Comparison of ENCODE assay signal across 8 mouse cellular contexts in the genomic region with DNA sequence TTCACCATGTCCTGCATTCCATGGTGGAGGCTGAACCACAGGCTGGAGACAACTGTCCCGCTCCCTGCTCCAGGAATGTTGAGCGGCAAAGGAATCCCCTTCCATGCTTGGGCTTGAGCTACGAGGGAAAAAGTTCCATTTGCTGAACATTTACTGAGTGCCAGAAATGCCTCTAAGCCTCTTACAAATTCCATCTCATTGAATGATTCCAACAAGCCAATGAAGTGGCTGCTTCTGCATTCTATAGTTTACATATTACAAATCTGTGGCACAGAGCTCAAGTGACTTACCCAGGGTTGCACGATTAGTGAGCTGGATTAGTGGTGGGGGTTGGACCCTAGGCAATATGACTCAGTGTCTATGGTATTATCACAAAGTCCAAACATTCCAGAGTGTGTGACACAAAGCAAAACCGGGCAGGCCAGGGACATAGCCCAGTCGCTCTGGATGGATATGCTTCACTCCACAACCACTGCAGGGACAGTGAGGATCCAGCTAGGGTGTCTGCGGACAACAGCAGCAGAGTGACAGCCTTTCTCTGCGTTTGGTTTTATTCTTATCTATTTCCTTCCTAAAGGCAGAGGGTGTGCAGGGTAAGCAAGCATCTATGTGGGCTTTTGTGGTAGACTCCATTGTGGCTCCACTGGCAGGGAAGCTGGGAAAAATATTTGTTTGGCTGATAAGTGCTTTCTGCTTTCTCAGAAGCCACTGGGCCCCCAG. TPM values are rescaled to one million over a fixed set of nuclear protein-coding genes. Genes with fewer than 3 reads are reported as not detected.
DNase-seq lines count a peak whose midpoint lies in the region; ATAC-seq and TF ChIP-seq lines count a peak whose summit lies in the region.

No protein-coding gene starts in this region.

- DNase-seq in kidney, adult 11 months, result peak; percentile 14
- DNase-seq in kidney, adult 18-20 months, result no peak
- DNase-seq in lung, postnatal 10 days, result peak; percentile 44
- no peak for DNase-seq in thymus, postnatal 4 days
- no peak for DNase-seq in spleen, postnatal 4 days (ENCODE audit: low spot score in 2 of 2)
- no peak for DNase-seq in left cerebral cortex, adult 2 months (ENCODE audit: extremely low spot score in 1 of 2, low spot score in 2 of 2)

- no peak overlapping the region for H3K9ac ChIP-seq in forebrain, embryonic 16.5 days (replicated peaks; ENCODE audit: low read depth, low read length)
- no peak overlapping the region for H3K9ac ChIP-seq in intestine, embryonic 15.5 days

- intact Hi-C loops in left cerebral cortex, adult 2 months (cut with DNase I), result no loop called here

- no peak for TF ChIP-seq CTCF in left cerebral cortex, adult 2 months (IDR thresholded peaks at IDR 0.05)

- peak; percentile 67 for ATAC-seq in forebrain, embryonic 16.5 days
- peak; percentile 88 for ATAC-seq in intestine, embryonic 15.5 days

- H3K4me1 ChIP-seq in forebrain, embryonic 16.5 days (replicated peaks; ENCODE audit: control insufficient read depth, insufficient read depth, low read length), result no peaks in the 10 kb centered on the region; the same call in 1 of the 2 replicates
- H3K4me1 ChIP-seq in intestine, embryonic 15.5 days (replicated peaks), result peaks cover 16% of the 10 kb centered on the region

- H3K27me3 ChIP-seq in forebrain, embryonic 16.5 days (replicated peaks; ENCODE audit: control insufficient read depth, insufficient read depth, low read length), result no peaks in the 10 kb centered on the region
- no peaks in the 10 kb centered on the region for H3K27me3 ChIP-seq in intestine, embryonic 15.5 days (replicated peaks)

- no peaks in the 10 kb centered on the region for H3K9me3 ChIP-seq in forebrain, embryonic 16.5 days (ENCODE audit: control insufficient read depth, low read length)
- no peaks in the 10 kb centered on the region for H3K9me3 ChIP-seq in intestine, embryonic 15.5 days

- WGBS in forebrain, embryonic 16.5 days, result 42% methylated on average over 8 of the region's 8 CpGs
- WGBS in intestine, embryonic 15.5 days, result 18% methylated on average over 8 of the region's 8 CpGs

- H3K27ac ChIP-seq in forebrain, embryonic 16.5 days (ENCODE audit: low read length), result peak overlapping the region; percentile 46; the same call in 1 of the 2 replicates
- H3K27ac ChIP-seq in intestine, embryonic 15.5 days, result peak overlapping the region; percentile 81
- H3K27ac ChIP-seq in left cerebral cortex, adult 2 months, result no peak overlapping the region

- no peak overlapping the region for H3K4me3 ChIP-seq in forebrain, embryonic 16.5 days (replicated peaks; ENCODE audit: low read length)
- H3K4me3 ChIP-seq in intestine, embryonic 15.5 days (replicated peaks), result no peak overlapping the region
- H3K4me3 ChIP-seq in left cerebral cortex, adult 2 months, result no peak overlapping the region

- no peaks in the 10 kb centered on the region for H3K36me3 ChIP-seq in forebrain, embryonic 16.5 days (ENCODE audit: control insufficient read depth, insufficient read depth)
- no peaks in the 10 kb centered on the region for H3K36me3 ChIP-seq in intestine, embryonic 15.5 days

- no peak overlapping the region for H3K4me2 ChIP-seq in forebrain, embryonic 16.5 days (ENCODE audit: low read length)
- H3K4me2 ChIP-seq in intestine, embryonic 15.5 days (replicated peaks), result peak overlapping the region; percentile 1; the same call in 1 of the 2 replicates

RNA-seq across cellular contexts. Expression of a gene that starts 16.6 kb away (rescaled TPM):
- 23.4 and 33.8 TPM in 2 replicates for polyA plus RNA-seq in forebrain, embryonic 16.5 days (2015; fragmentation: Nextera tagmentation; extraction: Ambion mirVana)
- polyA plus RNA-seq in intestine, embryonic 15.5 days (2015; fragmentation: Nextera tagmentation; extraction: Ambion mirVana), result 1.7 and 1.9 TPM in 2 replicates
- 10 to 100 TPM; 62.5 to 68.3 TPM for total RNA-seq in left cerebral cortex, adult 2 months (2021)

Comparison
In these comparisons a context has a peak if more than half of its experiments do, and no peak if none do; other contexts are left out.
1. DNase-seq: peak in kidney, adult 11 months (single experiment) and lung, postnatal 10 days (single experiment); none in kidney, adult 18-20 months (single experiment), thymus, postnatal 4 days (single experiment), spleen, postnatal 4 days (0 of 2) and left cerebral cortex, adult 2 months (0 of 2).